Mouse (Mus musculus) megakaryocyte, embryonic 14.5 days (primary cell): ENCODE data around the gene Ctss. TPM values are rescaled to one million over a fixed set of nuclear protein-coding genes. Genes with fewer than 3 reads are reported as not detected.

Source experiments
- H3K27me3 ChIP-seq: replicated peaks from 2 replicates; pipeline ENCODE3; 2012; ENCODE audit warnings: inconsistent platforms
- H3K36me3 ChIP-seq: replicated peaks from 2 replicates; pipeline ENCODE3; 2012; ENCODE audit warnings: low read length, inconsistent platforms, mixed read lengths
- H3K4me1 ChIP-seq: 2 replicates; pipeline ENCODE4 v1.6.1; 2012; ENCODE audit warnings: inconsistent platforms
- H3K4me3 ChIP-seq: replicated peaks from 2 replicates; pipeline ENCODE3; 2012; ENCODE audit warnings: moderate library complexity, mild to moderate bottlenecking, inconsistent platforms
- H3K9me3 ChIP-seq: 2 replicates; pipeline ENCODE4 v1.6.1; 2012; ENCODE audit warnings: inconsistent platforms
- FLI1 ChIP-seq: IDR thresholded peaks from 2 replicates; pipeline ENCODE4 v1.6.1; 2012; ENCODE audit warnings: low read length, inconsistent platforms, mixed read lengths
- GATA1 ChIP-seq: IDR thresholded peaks from 3 replicates; pipeline ENCODE4 v1.6.1; 2012; ENCODE audit warnings: mixed read lengths, low read length, inconsistent platforms, borderline replicate concordance
- polyA plus RNA-seq: library from polyadenylated mRNA; stranded (reverse); fragments of >175 nt; gene quantifications from 2 replicates; pipeline ENCODE4 v1.2.3, GENCODE M21; 2012; ENCODE audit warnings: low replicate concordance; ENCODE audit not compliant: insufficient read depth

Ctss gene
- polyA plus RNA-seq, 1 experiment, result 24.7 TPM

GRCm38 (mm10) chr3:95553986-95554385 lies 27.4 kb downstream of the Ctss start:
- Histone ChIP-seq H3K4me3 (no peak overlapping the region), H3K9me3 (peaks cover 11% of the 10 kb centered on the region), H3K36me3 (peaks cover 3% of the 10 kb centered on the region), H3K4me1 (peaks cover 6% of the 10 kb centered on the region), H3K27me3 (peaks cover 3% of the 10 kb centered on the region)
- TF ChIP-seq FLI1, result no peak
- no peak for TF ChIP-seq GATA1

GRCm38 (mm10) chr3:95559437-95559836 lies 32.9 kb downstream of the Ctss start, which contains the start of gene Hormad1:
Hormad1 (plus strand) TSS chr3:95559677.
- peaks cover 5% of the 10 kb centered on the region for H3K9me3 ChIP-seq
- no peak for TF ChIP-seq GATA1
- TF ChIP-seq FLI1, result no peak
- H3K36me3 ChIP-seq, result no peaks in the 10 kb centered on the region
- H3K4me3 ChIP-seq, result no peak within 1 kb of the TSS
- peaks cover 2% of the 10 kb centered on the region for H3K27me3 ChIP-seq
- no peaks in the 10 kb centered on the region for H3K4me1 ChIP-seq

- H3K27me3 ChIP-seq, result peaks cover 2% of the 10 kb centered on the region
- H3K36me3 ChIP-seq, result no peaks in the 10 kb centered on the region
- H3K9me3 ChIP-seq, result peaks cover 5% of the 10 kb centered on the region
These were observed 34.2 kb downstream of the Ctss start for GRCm38 (mm10) chr3:95560738-95561137.

GRCm38 (mm10) chr3:95561826-95562225 lies 35.2 kb downstream of the Ctss start:
- no peaks in the 10 kb centered on the region for H3K36me3 ChIP-seq
- no peak for TF ChIP-seq GATA1
- no peak for TF ChIP-seq FLI1

More at GRCm38 (mm10) chr3:95560738-95561137, 34.2 kb downstream of the Ctss start:
- TF ChIP-seq FLI1, result no peak
- TF ChIP-seq GATA1, result no peak
- Histone ChIP-seq H3K4me1 (no peaks in the 10 kb centered on the region), H3K4me3 (no peak overlapping the region)

GRCm38 (mm10) chr3:95569585-95569984 lies 43.0 kb downstream of the Ctss start:
- H3K4me1 ChIP-seq, result no peaks in the 10 kb centered on the region
- H3K27me3 ChIP-seq, result no peaks in the 10 kb centered on the region
- TF ChIP-seq FLI1 (no peak), GATA1 (no peak)
- H3K4me3 ChIP-seq, result no peak overlapping the region
- H3K36me3 ChIP-seq, result no peaks in the 10 kb centered on the region
- no peaks in the 10 kb centered on the region for H3K9me3 ChIP-seq

More at GRCm38 (mm10) chr3:95561826-95562225, 35.2 kb downstream of the Ctss start:
- Histone ChIP-seq H3K9me3 (peaks cover 5% of the 10 kb centered on the region), H3K4me1 (no peaks in the 10 kb centered on the region), H3K4me3 (no peak overlapping the region), H3K27me3 (peaks cover 2% of the 10 kb centered on the region)

- no peaks in the 10 kb centered on the region for H3K9me3 ChIP-seq
- H3K4me1 ChIP-seq, result peaks cover 12% of the 10 kb centered on the region; the same call in 1 of the 2 replicates
- H3K27me3 ChIP-seq, result no peaks in the 10 kb centered on the region
- no peak for TF ChIP-seq GATA1
- TF ChIP-seq FLI1, result no peak
- H3K4me3 ChIP-seq, result peak overlapping the region; percentile 97
- H3K36me3 ChIP-seq, result peaks cover 23% of the 10 kb centered on the region
These were observed 61.4 kb downstream of the Ctss start for GRCm38 (mm10) chr3:95587754-95588603.

GRCm38 (mm10) chr3:95588604-95589086 lies 62.1 kb downstream of the Ctss start, which contains the start of gene Golph3l:
Golph3l (plus strand) TSS chr3:95588934.
- Histone ChIP-seq H3K36me3 (peaks cover 29% of the 10 kb centered on the region), H3K9me3 (no peaks in the 10 kb centered on the region), H3K4me3 (peak within 1 kb of the TSS; percentile 97), H3K27me3 (no peaks in the 10 kb centered on the region), H3K4me1 (peaks cover 12% of the 10 kb centered on the region; the same call in 1 of the 2 replicates)
- TF ChIP-seq FLI1, result no peak
- no peak for TF ChIP-seq GATA1

GRCm38 (mm10) chr3:95598734-95599133 lies 72.1 kb downstream of the Ctss start:
- no peak for TF ChIP-seq FLI1
- TF ChIP-seq GATA1, result no peak
- Histone ChIP-seq H3K4me3 (no peak overlapping the region), H3K9me3 (no peaks in the 10 kb centered on the region), H3K27me3 (no peaks in the 10 kb centered on the region), H3K36me3 (peaks cover 80% of the 10 kb centered on the region), H3K4me1 (peaks cover 3% of the 10 kb centered on the region; the same call in 1 of the 2 replicates)

- Histone ChIP-seq H3K27me3 (no peaks in the 10 kb centered on the region), H3K9me3 (no peaks in the 10 kb centered on the region), H3K4me1 (peaks cover 3% of the 10 kb centered on the region; the same call in 1 of the 2 replicates), H3K4me3 (no peak overlapping the region), H3K36me3 (peaks cover 78% of the 10 kb centered on the region)
- TF ChIP-seq FLI1 (no peak), GATA1 (no peak)
These were observed 74.7 kb downstream of the Ctss start for GRCm38 (mm10) chr3:95601287-95601686.

Other genes starting within 250 kb of the Ctss start
- gene Mindy1, start 245.4 kb upstream of the Ctss start, polyA plus RNA-seq, result 517 and 1,363 TPM in 2 replicates
- gene Prune1, start 244.7 kb upstream of the Ctss start, polyA plus RNA-seq, result 5.2 and 6.0 TPM in 2 replicates
- gene Anxa9, start 219.6 kb upstream of the Ctss start, polyA plus RNA-seq, result 0.66 TPM in 1 of 2 replicates, not detected in the other
- gene Cers2, start 212.0 kb upstream of the Ctss start, polyA plus RNA-seq, result 36.9 and 124 TPM in 2 replicates
- 2.3 and 6.3 TPM in 2 replicates for gene Setdb1, start 169.6 kb upstream of the Ctss start, polyA plus RNA-seq
- not detected in 2 replicates for gene 4930558C23Rik, start 123.9 kb upstream of the Ctss start, polyA plus RNA-seq
- gene Arnt, start 92.4 kb upstream of the Ctss start, polyA plus RNA-seq, result 11.1 and 19.7 TPM in 2 replicates
- gene Ctsk, start 27.5 kb upstream of the Ctss start, polyA plus RNA-seq, result not detected in 2 replicates
- not detected in 2 replicates for gene Hormad1, start 32.9 kb downstream of the Ctss start, polyA plus RNA-seq
- 2.0 TPM in 1 of 2 replicates, not detected in the other for gene Golph3l, start 62.1 kb downstream of the Ctss start, polyA plus RNA-seq
- gene Ensa, start 98.2 kb downstream of the Ctss start, polyA plus RNA-seq, result 21.1 and 41.0 TPM in 2 replicates
- 222 and 245 TPM in 2 replicates for gene Mcl1, start 132.0 kb downstream of the Ctss start, polyA plus RNA-seq
- gene Adamtsl4, start 161.1 kb downstream of the Ctss start, polyA plus RNA-seq, result 0.83 TPM in 1 of 2 replicates, not detected in the other
- 274 and 549 TPM in 2 replicates for gene Ecm1, start 212.8 kb downstream of the Ctss start, polyA plus RNA-seq
- 22.7 and 22.9 TPM in 2 replicates for gene Tars2, start 233.4 kb downstream of the Ctss start, polyA plus RNA-seq